Mouse (Mus musculus): Measurements from ENCODE around the gene Gm13277.
"Not testable (repeated sequence)": the region's sequence is repeated elsewhere in the genome, so short reads cannot be mapped to it uniquely, and the experiment has no call there.

Gene Gm13277

DNA sequence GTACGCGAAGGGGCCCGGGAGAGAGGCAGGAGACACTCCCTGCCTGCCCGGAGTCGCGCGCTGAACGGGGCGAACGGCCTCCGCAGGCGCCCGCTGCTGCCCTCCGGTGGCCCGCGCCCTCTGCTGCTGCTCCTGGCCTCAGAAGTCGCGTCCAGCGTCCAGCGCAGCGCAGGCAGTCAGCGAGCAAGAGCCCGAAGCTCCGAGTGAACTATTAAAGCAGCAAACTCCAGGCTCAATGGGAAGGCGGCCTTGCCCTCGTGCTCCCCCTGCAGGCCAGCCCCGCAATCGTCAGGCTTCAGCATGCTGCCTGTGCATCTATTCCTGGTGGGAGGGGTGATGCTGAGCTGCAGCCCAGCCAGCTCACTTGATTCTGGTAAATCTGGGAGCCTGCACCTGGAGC is 2.8 kb downstream of the Gm13277 start, which contains the start of gene Gm13278:
Gene Gm13278, plus strand, starts transcription at position 301 of the 400 bp plus-strand sequence.
- DNase-seq, result not testable (repeated sequence)

DNA sequence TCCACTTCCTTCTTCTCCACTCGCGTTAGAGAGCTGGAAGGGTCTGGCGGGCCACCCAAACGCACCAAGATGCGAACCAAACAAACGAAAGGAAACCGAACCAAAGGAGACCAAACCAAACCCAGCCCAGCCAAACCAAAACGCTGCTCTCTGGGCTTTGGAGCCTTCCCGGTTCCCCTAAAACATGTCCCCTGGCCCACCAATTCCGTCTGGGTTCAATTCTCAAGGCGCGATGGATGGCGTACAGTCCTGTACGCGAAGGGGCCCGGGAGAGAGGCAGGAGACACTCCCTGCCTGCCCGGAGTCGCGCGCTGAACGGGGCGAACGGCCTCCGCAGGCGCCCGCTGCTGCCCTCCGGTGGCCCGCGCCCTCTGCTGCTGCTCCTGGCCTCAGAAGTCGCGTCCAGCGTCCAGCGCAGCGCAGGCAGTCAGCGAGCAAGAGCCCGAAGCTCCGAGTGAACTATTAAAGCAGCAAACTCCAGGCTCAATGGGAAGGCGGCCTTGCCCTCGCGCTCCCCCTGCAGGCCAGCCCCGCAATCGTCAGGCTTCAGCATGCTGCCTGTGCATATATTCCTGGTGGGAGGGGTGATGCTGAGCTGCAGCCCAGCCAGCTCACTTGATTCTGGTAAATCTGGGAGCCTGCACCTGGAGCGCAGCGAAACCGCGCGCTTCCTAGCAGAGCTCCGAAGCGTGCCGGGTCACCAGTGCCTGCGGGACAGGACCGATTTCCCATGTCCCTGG is 5.7 kb downstream of the Gm13277 start, which contains the start of gene Gm13275:
Gene Gm13275, plus strand, starts transcription at position 552 of the 740 bp plus-strand sequence.
- peak; percentile 74 to 82 for DNase-seq

DNA sequence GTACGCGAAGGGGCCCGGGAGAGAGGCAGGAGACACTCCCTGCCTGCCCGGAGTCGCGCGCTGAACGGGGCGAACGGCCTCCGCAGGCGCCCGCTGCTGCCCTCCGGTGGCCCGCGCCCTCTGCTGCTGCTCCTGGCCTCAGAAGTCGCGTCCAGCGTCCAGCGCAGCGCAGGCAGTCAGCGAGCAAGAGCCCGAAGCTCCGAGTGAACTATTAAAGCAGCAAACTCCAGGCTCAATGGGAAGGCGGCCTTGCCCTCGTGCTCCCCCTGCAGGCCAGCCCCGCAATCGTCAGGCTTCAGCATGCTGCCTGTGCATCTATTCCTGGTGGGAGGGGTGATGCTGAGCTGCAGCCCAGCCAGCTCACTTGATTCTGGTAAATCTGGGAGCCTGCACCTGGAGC is 8.7 kb downstream of the Gm13277 start, which contains the start of gene Gm13279:
Gene Gm13279, plus strand, starts transcription at position 301 of the 400 bp plus-strand sequence.
- not testable (repeated sequence) for DNase-seq

DNA sequence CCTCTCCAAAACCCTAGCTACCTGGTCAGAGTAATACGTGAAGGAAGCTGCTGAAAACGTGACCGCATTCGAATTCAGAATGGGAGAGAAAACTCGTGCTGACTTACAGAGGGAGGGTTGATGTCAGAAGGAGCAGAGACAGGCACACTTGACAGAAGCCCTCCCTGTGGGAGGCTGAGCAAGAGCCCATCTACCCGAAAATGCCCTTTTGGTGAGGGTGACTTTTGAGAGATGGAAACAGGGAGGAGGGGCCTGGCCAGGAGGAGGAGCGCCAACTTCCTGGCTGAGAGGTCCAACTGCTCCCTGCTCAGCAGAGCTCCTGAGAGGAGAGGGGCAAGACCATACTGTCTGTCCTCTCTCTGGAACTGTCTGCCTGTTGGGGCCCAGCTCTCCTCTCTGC is 10.9 kb downstream of the Gm13277 start, which contains the start of gene Gm13285:
Gene Gm13285, plus strand, starts transcription at position 301 of the 400 bp plus-strand sequence.
- not testable (repeated sequence) for DNase-seq

DNA sequence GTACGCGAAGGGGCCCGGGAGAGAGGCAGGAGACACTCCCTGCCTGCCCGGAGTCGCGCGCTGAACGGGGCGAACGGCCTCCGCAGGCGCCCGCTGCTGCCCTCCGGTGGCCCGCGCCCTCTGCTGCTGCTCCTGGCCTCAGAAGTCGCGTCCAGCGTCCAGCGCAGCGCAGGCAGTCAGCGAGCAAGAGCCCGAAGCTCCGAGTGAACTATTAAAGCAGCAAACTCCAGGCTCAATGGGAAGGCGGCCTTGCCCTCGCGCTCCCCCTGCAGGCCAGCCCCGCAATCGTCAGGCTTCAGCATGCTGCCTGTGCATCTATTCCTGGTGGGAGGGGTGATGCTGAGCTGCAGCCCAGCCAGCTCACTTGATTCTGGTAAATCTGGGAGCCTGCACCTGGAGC is 14.5 kb downstream of the Gm13277 start, which contains the start of gene Gm13287:
Gene Gm13287, plus strand, starts transcription at position 301 of the 400 bp plus-strand sequence.
- not testable (repeated sequence) for DNase-seq

DNA sequence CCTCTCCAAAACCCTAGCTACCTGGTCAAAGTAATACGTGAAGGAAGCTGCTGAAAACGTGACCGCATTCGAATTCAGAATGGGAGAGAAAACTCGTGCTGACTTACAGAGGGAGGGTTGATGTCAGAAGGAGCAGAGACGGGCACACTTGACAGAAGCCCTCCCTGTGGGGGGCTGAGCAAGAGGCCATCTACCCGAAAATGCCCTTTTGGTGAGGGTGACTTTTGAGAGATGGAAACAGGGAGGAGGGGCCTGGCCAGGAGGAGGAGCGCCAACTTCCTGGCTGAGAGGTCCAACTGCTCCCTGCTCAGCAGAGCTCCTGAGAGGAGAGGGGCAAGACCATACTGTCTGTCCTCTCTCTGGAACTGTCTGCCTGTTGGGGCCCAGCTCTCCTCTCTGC is 16.8 kb downstream of the Gm13277 start, which contains the start of gene Gm13288:
Gene Gm13288, plus strand, starts transcription at position 301 of the 400 bp plus-strand sequence.
- not testable (repeated sequence) for DNase-seq

DNA sequence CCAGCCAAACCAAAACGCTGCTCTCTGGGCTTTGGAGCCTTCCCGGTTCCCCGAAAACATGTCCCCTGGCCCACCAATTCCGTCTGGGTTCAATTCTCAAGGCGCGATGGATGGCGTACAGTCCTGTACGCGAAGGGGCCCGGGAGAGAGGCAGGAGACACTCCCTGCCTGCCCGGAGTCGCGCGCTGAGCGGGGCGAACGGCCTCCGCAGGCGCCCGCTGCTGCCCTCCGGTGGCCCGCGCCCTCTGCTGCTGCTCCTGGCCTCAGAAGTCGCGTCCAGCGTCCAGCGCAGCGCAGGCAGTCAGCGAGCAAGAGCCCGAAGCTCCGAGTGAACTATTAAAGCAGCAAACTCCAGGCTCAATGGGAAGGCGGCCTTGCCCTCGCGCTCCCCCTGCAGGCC is 17.3 kb downstream of the Gm13277 start:
- DNase-seq, result peak in 1 of 2 experiments; percentile 13

DNA sequence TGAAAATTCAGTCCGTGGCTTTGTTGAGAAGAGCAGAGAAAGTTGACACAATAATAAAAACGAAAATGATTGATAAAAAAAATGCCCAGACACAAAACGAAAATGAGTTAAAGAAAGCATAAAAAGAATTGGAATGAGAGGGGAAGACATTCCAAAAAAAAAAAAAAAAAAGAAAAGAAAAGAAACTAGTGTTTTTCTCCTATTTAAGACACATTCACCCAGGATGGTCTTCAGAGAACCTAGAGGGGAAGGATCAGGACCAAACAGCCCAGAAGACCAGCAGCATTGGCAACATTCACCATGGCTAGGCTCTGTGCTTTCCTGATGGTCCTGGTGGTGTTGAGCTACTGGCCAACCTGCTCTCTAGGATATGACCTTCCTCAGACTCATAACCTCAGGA is 27.5 kb downstream of the Gm13277 start, which contains the start of gene Ifna7:
Gene Ifna7, plus strand, starts transcription at position 301 of the 400 bp plus-strand sequence.
- DNase-seq, result no peak

DNA sequence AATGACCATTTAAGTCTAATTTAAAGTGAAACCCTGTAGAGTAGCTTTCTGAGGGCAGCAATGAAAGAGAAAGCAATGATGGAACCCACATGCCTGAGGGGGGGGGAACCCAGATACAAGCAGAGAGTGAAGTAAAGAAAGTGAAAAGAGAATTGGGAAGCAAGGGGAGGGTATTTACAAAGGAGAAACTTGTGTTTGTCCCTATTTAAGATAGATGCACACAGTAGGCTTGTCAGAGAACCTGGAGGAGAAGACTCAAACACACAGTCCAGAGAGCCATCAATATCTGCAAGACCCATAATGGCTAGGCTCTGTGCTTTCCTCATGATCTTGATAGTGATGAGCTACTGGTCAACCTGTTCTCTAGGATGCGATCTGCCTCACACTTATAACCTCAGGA is 31.2 kb downstream of the Gm13277 start, which contains the start of gene Ifna11:
Gene Ifna11, plus strand, starts transcription at position 301 of the 400 bp plus-strand sequence.
- no peak for DNase-seq

DNA sequence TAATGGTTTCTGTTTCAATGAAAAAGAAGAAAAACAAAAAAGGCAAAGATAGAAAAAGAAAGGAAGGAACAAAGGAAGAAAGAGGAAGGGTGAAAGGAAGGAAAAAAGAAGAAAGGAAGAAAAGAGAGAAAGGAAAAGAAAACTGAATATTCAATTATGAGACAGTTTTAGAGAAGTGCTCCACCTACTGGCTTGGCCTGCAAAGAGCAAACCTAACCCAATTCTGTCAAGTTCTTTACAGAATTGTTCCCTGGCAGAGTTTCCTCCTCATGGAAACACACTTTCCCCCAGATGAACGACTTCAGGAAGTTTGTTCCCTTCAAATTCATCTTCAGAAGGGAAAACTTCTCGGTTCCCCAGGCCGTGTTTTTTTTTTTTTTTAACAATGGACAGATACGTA is 34.6 kb downstream of the Gm13277 start:
- no peak for DNase-seq

DNA sequence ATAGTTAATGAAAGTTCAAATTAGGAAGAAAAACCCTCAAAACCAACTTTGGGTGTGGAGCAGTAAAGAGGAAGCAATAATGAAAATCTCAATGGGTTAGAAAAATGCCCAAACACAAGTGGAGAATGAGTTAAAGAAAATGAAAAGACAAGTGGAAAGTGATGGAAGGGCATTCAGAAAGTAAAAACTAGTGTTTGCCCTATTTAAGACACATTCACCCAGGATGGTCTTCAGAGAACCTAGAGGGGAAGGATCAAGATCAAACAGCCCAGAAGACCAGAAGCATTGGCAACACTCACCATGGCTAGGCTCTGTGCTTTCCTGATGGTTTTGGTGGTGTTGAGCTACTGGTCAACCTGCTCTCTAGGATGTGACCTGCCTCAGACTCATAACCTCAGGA is 38.7 kb downstream of the Gm13277 start, which contains the start of gene Ifna6:
Gene Ifna6, plus strand, starts transcription at position 301 of the 400 bp plus-strand sequence.
- DNase-seq, result not testable (repeated sequence)

DNA sequence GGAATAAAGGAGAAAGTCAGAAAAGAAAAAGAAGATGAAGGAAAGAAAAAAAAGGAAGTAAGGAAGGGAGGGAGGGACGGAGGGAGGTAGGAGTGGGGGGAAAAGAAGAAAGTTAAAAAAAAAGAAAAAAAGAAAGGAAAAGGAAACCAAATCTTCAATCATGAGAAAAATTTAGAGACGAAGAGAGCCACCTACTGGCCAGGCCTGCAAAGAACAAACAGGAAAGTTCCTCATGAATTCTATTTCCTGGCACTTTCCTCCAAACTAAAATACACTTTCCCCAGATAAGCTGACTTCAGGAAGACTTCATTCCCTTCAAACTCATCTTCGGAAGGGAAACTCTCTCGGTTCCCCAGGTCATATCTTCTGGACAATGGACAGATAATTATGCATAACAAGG is 42.1 kb downstream of the Gm13277 start:
- peak; percentile 22 to 48 for DNase-seq

DNA sequence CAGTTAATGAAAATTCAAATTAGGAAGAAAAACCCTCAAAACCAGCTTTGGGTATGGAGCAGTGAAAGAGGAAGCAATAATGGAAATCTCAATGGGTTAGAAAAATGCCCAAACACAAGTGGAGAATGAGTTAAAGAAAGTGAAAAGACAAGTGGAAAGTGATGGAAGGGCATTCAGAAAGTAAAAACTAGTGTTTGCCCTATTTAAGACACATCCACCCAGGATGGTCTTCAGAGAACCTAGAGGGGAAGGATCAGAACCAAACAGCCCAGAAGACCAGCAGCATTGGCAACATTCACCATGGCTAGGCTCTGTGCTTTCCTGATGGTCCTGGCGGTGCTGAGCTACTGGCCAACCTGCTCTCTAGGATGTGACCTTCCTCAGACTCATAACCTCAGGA is 46.8 kb downstream of the Gm13277 start, which contains the start of gene Ifna5:
Gene Ifna5, plus strand, starts transcription at position 301 of the 400 bp plus-strand sequence.
- DNase-seq, result not testable (repeated sequence)

Data from thymus, postnatal 36 days (tissue).